Mouse (Mus musculus) intestine, embryonic 15.5 days (tissue): Measurements from ENCODE around the gene Nup35. TPM values are rescaled to one million over a fixed set of nuclear protein-coding genes. Genes with fewer than 3 reads are reported as not detected.

Source experiments
- ATAC-seq: fragments of 200-750 bp; cut with Nextera tagmentation; 2 replicates; pipeline ENCODE4 v1.8.0; 2017; ENCODE audit warnings: moderate TSS enrichment, moderate library complexity
- H3K27ac ChIP-seq: fragments of 300-500 bp; sonication (generic); 2 replicates; pipeline ENCODE4 v1.5.1; 2015; ENCODE audit warnings: mild to moderate bottlenecking, inconsistent platforms
- H3K27me3 ChIP-seq: fragments of 300-500 bp; sonication (generic); replicated peaks from 2 replicates; pipeline ENCODE4 v1.6.1; 2015; ENCODE audit warnings: inconsistent platforms
- H3K36me3 ChIP-seq: fragments of 300-500 bp; sonication (generic); 2 replicates; pipeline ENCODE4 v1.6.1; 2015; ENCODE audit warnings: inconsistent platforms
- H3K4me1 ChIP-seq: fragments of 300-500 bp; sonication (generic); replicated peaks from 2 replicates; pipeline ENCODE4 v1.6.1; 2015; ENCODE audit warnings: inconsistent platforms
- H3K4me2 ChIP-seq: fragments of 300-500 bp; sonication (generic); replicated peaks from 2 replicates; pipeline ENCODE4 v1.6.1; 2015; ENCODE audit warnings: mild to moderate bottlenecking, inconsistent platforms
- H3K4me3 ChIP-seq: fragments of 300-500 bp; sonication (generic); replicated peaks from 2 replicates; pipeline ENCODE4 v1.5.1; 2015; ENCODE audit warnings: inconsistent platforms
- H3K9ac ChIP-seq: fragments of 300-500 bp; sonication (generic); 2 replicates; pipeline ENCODE4 v1.6.1; 2015; ENCODE audit warnings: inconsistent platforms
- H3K9me3 ChIP-seq: fragments of 300-500 bp; sonication (generic); 2 replicates; pipeline ENCODE4 v1.6.1; 2016; ENCODE audit warnings: inconsistent platforms
- WGBS: fragments of 180-500 bp; shearing (Covaris S2); methylation state at CpG from one replicate; pipeline ENCODE4 v1.1.7; 2015; 5-methylcytosine and 5-hydroxymethylcytosine counted together
- microRNA counts: library from miRNA; unstranded; fragments of <30 nt; microRNA quantifications from one replicate; lab custom pipeline; 2016
- polyA plus RNA-seq: library from polyadenylated mRNA; unstranded; fragments of >200 nt; fragmentation: Nextera tagmentation; extraction: Ambion mirVana; gene quantifications from 2 replicates; pipeline ENCODE4 v1.2.1, GENCODE M21; 2015

Nup35 gene
- polyA plus RNA-seq, 1 experiment from 2014 or later = 37.5 TPM

- Histone ChIP-seq H3K4me3 (no peak overlapping the region), H3K9me3 (no peaks in the 10 kb centered on the region), H3K36me3 (peaks cover 5% of the 10 kb centered on the region), H3K9ac (no peak overlapping the region), H3K4me1 (no peaks in the 10 kb centered on the region), H3K27ac (no peak overlapping the region), H3K27me3 (no peaks in the 10 kb centered on the region), H3K4me2 (no peak overlapping the region)
- no peak for ATAC-seq
Measured at GRCm38 (mm10) chr2:80661414-80661813, 44.4 kb downstream of the Nup35 start.

GRCm38 (mm10) chr2:80662682-80663081 is 45.6 kb downstream of the Nup35 start:
- WGBS = 82% methylated on average over 2 of the region's 2 CpGs
- ATAC-seq = no peak; the same call in 1 of the 2 replicates

GRCm38 (mm10) chr2:80667396-80667964 is 50.4 kb downstream of the Nup35 start:
- Histone ChIP-seq H3K4me1 (no peaks in the 10 kb centered on the region), H3K4me2 (no peak overlapping the region), H3K4me3 (no peak overlapping the region), H3K9me3 (no peaks in the 10 kb centered on the region), H3K9ac (no peak overlapping the region), H3K27ac (no peak overlapping the region), H3K36me3 (no peaks in the 10 kb centered on the region), H3K27me3 (no peaks in the 10 kb centered on the region)
- ATAC-seq = no peak
- 89% methylated on average over 5 of the region's 5 CpGs for WGBS

More at GRCm38 (mm10) chr2:80662682-80663081, 45.6 kb downstream of the Nup35 start:
- no peaks in the 10 kb centered on the region for H3K9me3 ChIP-seq
- H3K27me3 ChIP-seq = no peaks in the 10 kb centered on the region
- no peak overlapping the region for H3K4me3 ChIP-seq
- peaks cover 5% of the 10 kb centered on the region for H3K36me3 ChIP-seq
- H3K27ac ChIP-seq = no peak overlapping the region
- H3K4me2 ChIP-seq = no peak overlapping the region
- no peaks in the 10 kb centered on the region for H3K4me1 ChIP-seq
- H3K9ac ChIP-seq = no peak overlapping the region

- Histone ChIP-seq H3K9me3 (no peaks in the 10 kb centered on the region), H3K4me2 (no peak overlapping the region), H3K27me3 (no peaks in the 10 kb centered on the region), H3K4me1 (no peaks in the 10 kb centered on the region), H3K4me3 (no peak overlapping the region), H3K9ac (no peak overlapping the region), H3K36me3 (no peaks in the 10 kb centered on the region), H3K27ac (no peak overlapping the region)
- no peak for ATAC-seq
- whole genome bisulfite sequencing = 76% methylated on average over 11 of the region's 11 CpGs
Measured at GRCm38 (mm10) chr2:80669868-80670666, 53.0 kb downstream of the Nup35 start.

- no peak overlapping the region for H3K27ac ChIP-seq
- H3K4me2 ChIP-seq = no peak overlapping the region
- H3K27me3 ChIP-seq = no peaks in the 10 kb centered on the region
- H3K4me3 ChIP-seq = no peak overlapping the region
- WGBS = 87% methylated on average over 8 of the region's 8 CpGs
- H3K4me1 ChIP-seq = no peaks in the 10 kb centered on the region
- H3K9ac ChIP-seq = no peak overlapping the region
- no peaks in the 10 kb centered on the region for H3K9me3 ChIP-seq
- no peak for ATAC-seq
- H3K36me3 ChIP-seq = no peaks in the 10 kb centered on the region
Measured at GRCm38 (mm10) chr2:80678803-80679202, 61.8 kb downstream of the Nup35 start.

- Histone ChIP-seq H3K9me3 (no peaks in the 10 kb centered on the region), H3K27me3 (no peaks in the 10 kb centered on the region), H3K9ac (no peak overlapping the region), H3K4me2 (no peak overlapping the region), H3K4me1 (no peaks in the 10 kb centered on the region), H3K27ac (no peak overlapping the region), H3K36me3 (no peaks in the 10 kb centered on the region), H3K4me3 (no peak overlapping the region)
- WGBS = 80% methylated on average over 6 of the region's 6 CpGs
- no peak for ATAC-seq
Measured at GRCm38 (mm10) chr2:80683727-80684239, 66.7 kb downstream of the Nup35 start.

GRCm38 (mm10) chr2:80684396-80685071 is 67.5 kb downstream of the Nup35 start:
- 81% methylated on average over 6 of the region's 6 CpGs for WGBS
- H3K9me3 ChIP-seq = no peaks in the 10 kb centered on the region
- no peaks in the 10 kb centered on the region for H3K27me3 ChIP-seq
- H3K4me2 ChIP-seq = no peak overlapping the region
- ATAC-seq = no peak
- no peak overlapping the region for H3K4me3 ChIP-seq
- no peaks in the 10 kb centered on the region for H3K36me3 ChIP-seq
- H3K4me1 ChIP-seq = no peaks in the 10 kb centered on the region
- no peak overlapping the region for H3K9ac ChIP-seq
- no peak overlapping the region for H3K27ac ChIP-seq

GRCm38 (mm10) chr2:80688261-80688660 is 71.2 kb downstream of the Nup35 start:
- no peaks in the 10 kb centered on the region for H3K4me1 ChIP-seq
- no peak overlapping the region for H3K4me2 ChIP-seq
- no peaks in the 10 kb centered on the region for H3K36me3 ChIP-seq
- WGBS = 41% methylated on average over 4 of the region's 4 CpGs
- H3K9me3 ChIP-seq = no peaks in the 10 kb centered on the region
- ATAC-seq = no peak
- no peak overlapping the region for H3K4me3 ChIP-seq
- H3K9ac ChIP-seq = no peak overlapping the region
- H3K27ac ChIP-seq = no peak overlapping the region
- H3K27me3 ChIP-seq = no peaks in the 10 kb centered on the region

DNA sequence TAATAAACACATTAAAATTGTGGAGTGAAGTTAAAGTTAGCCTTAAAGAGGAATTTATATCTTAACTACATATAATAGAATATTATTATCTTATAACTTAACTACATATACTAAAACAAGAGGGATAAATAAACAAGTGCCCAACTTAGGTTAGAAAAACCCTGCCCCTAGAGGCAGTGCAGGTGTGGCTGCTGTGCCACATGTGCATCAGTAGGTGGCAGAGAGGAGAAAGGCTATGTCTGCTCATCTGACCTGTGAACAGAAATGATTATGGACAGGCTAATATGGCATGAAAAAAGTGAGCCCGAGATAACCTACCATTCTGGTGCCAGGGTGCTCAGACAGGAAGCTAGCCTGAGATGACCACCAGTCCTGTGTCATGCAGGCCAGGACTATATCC is 90.4 kb downstream of the Nup35 start:
- 84% methylated on average over 1 of the region's 1 CpGs for WGBS
- Histone ChIP-seq H3K27me3 (no peaks in the 10 kb centered on the region), H3K4me1 (no peaks in the 10 kb centered on the region), H3K9ac (no peak overlapping the region), H3K4me3 (no peak overlapping the region), H3K27ac (no peak overlapping the region), H3K4me2 (no peak overlapping the region), H3K9me3 (no peaks in the 10 kb centered on the region), H3K36me3 (no peaks in the 10 kb centered on the region)
- no peak for ATAC-seq

MicroRNAs encoded within 50 kb of the gene (microRNA counts, 519-probe panel; counts per million panel counts)
- 2,331 counts per million, percentile 61 among the panel's probes with 10 or more counts for microRNA mmu-miR-684 (lab: Ali Mortazavi, UCI)

Other genes with a start within 250 kb of the Nup35 start
- gene Frzb, start 169.6 kb upstream of the Nup35 start, polyA plus RNA-seq = 2.1 and 2.5 TPM in 2 replicates
- 64.7 and 69.4 TPM in 2 replicates for gene Nckap1, start 35.9 kb upstream of the Nup35 start, polyA plus RNA-seq
- 16.4 and 16.5 TPM in 2 replicates for gene Dusp19, start 191 bp upstream of the Nup35 start, polyA plus RNA-seq